Mouse (Mus musculus) skeletal muscle tissue, postnatal 0 days (tissue): ENCODE results near the gene Isca1. TPM values are rescaled to one million over a fixed set of nuclear protein-coding genes. Genes with fewer than 3 reads are reported as not detected.

Source experiments
- polyA plus RNA-seq: library from polyadenylated mRNA; unstranded; fragments of >200 nt; fragmentation: Nextera tagmentation; extraction: Ambion mirVana; gene quantifications from 2 replicates; pipeline ENCODE4 v1.2.1, GENCODE M21; 2015

Isca1 gene
- 188 and 190 TPM in 2 replicates for polyA plus RNA-seq

DNA sequence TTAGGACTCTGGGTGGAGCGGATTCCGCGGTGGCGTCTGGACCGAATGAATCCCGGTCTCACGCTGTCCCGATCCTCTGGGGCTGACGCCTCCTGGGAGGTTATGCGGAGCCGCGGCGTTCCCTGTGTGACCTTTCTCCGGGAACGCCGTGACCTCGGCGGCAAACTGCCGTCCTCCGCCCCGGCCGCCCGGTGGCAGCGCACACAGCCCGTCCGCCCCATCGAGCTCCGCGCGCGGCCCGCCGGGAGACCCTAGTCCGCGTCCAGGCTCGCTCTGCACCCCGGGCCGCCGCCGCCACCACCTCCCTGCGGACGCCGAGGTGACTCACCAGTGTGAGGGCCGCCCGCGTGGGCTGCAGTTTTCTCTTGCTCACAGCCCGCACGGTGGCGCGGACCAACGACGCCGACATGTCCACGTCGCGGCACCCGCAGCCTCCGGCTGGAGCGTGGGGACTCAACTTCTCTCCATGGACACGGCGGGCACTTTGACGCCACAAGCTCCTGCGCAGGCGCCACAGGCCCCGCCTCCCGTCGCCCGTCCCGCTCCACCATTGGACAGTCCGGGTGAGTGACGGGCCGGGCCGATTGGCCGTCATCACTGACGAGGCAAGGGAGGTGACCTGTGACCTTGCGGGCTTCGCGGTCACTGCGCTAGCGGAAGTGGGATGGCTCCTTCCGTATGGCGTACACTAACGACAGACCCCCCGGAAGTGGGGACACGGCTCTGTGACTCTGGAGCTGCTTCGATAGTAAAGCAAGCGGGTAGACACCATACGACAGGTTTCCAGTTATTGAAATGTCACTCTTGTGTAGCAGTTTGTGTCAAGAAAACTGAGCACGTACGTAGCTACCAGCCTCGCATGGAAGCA, at the start of gene Isca1:
TSS of gene Isca1 (minus strand) at position 515 of the 868 bp plus-strand sequence.

DNA sequence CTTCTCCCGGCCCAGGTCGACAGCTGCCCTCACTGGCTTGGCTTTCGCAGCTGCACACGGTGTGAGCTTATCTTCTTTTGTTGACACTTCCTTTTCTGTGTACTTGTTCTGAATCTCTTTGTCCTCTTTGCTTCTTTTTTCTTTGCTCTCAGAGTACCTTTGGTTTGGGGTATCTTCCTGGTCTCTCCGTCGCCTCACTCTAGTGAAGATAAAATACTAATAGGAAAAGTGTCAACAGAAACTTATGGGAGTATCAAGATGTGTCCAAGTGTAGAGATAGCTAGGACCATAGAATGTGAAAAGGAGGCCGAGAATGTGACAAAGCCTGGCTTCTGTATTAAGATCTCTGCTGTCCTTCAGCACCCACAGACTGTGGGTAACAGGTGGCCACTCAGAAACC, 12.5 kb upstream of the Isca1 start, which contains the start of gene Gm49354:
TSS of gene Gm49354 (minus strand) at position 101 of the 400 bp plus-strand sequence.

DNA sequence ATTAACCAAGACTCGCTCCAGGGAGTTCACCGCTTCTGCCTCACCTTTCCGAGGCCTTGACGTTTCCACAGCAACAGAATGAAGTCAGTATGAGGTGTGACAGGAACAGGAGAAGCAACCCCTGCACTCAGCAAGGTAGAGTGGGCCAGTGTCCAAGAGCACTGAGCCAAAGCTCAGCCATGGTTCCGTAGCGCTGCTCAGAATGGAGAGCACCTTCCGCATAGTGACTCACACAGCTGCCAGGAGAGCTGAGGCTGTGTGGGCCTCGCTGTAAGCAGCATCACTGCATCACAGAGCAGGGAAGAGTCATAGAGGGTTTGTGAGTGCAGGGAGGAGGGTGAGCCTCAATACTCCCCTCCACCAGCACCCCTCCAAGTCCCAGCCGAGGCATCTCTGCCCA, 22.9 kb downstream of the Isca1 start, which contains the start of gene 1700014D04Rik:
TSS of gene 1700014D04Rik (minus strand) at position 42 of the 400 bp plus-strand sequence.

DNA sequence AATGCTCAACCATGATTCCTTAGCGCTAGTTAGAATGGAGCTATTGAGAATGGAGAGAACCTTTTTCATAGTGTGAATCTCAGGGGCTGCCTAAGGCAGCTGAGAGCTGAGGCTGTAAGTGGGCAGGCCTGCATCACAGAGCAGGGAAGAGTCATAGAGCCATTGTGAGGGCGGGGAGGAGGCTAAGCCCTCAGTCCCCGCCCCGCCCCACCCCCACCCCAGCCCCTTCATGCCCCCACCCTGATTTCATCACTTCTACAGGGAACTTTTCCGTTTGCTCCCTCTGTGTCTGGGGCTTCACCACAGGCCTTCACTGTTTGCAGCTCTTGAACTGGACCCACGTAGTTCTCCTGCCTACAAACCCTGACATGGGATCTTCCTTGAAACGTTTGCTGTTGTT, 38.0 kb downstream of the Isca1 start, which contains the start of gene Spata31d1d:
TSS of gene Spata31d1d (minus strand) at position 101 of the 400 bp plus-strand sequence.

DNA sequence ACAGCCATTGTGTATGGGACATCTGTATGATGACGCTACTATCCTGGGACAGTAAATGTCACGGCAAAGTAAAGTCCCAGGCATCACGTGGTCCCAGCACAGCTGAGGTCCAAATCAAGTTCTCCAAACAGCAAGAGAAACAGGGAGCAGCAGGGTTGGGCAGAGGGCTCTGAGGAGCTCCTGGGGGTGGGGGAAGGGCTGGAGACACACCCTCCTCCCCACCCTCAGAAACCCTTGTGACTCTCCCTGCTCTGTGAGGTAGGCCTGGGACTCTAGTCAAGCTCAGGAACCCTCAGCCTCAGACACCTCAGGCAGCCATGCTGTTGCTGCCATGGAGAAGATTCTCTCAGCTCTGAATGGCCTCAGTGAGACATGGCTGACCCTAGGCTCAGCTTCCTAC, 57.6 kb downstream of the Isca1 start, which contains the start of gene Spata31d1b:
TSS of gene Spata31d1b (plus strand) at position 301 of the 400 bp plus-strand sequence.

DNA sequence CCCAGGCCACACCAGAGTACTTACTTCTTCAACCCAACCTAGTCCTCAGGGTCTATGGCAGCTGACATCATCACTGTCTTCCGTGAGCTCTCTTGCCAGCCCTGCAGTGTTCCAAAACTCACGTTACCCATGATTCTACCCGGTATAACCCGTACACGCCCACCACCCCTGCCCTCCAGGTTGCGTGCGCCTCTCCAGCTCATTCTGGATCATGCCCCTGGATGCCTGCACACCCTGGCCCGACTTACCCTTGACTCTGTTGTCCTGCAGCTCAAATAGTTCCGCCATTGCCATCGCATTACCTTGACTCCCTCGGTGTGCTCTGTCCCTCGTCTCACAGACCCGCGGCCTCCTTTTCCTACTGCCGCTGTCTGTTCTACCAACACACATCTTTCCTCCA, 59.4 kb downstream of the Isca1 start, which contains the start of gene Spata31d1a:
TSS of gene Spata31d1a (minus strand) at position 101 of the 400 bp plus-strand sequence.

Other genes starting within 250 kb of the Isca1 start
- gene Agtpbp1, start 184.6 kb downstream of the Isca1 start, polyA plus RNA-seq, result 7.2 and 11.4 TPM in 2 replicates
- gene Naa35, start 184.6 kb downstream of the Isca1 start, polyA plus RNA-seq, result 33.9 and 36.4 TPM in 2 replicates
- 12.4 and 13.1 TPM in 2 replicates for gene Golm1, start 94.0 kb downstream of the Isca1 start, polyA plus RNA-seq
- gene 4921517D22Rik, start 75.7 kb downstream of the Isca1 start, polyA plus RNA-seq, result not detected in 2 replicates
- not detected in 2 replicates for gene Spata31d1a, start 59.5 kb downstream of the Isca1 start, polyA plus RNA-seq
- not detected in 2 replicates for gene Spata31d1b, start 57.5 kb downstream of the Isca1 start, polyA plus RNA-seq
- gene Spata31d1d, start 38.1 kb downstream of the Isca1 start, polyA plus RNA-seq, result not detected in 2 replicates
- not detected in 2 replicates for gene 1700014D04Rik, start 23.1 kb downstream of the Isca1 start, polyA plus RNA-seq
- not detected in 2 replicates for gene Gm49354, start 12.4 kb upstream of the Isca1 start, polyA plus RNA-seq
- gene Tut7, start 53.3 kb upstream of the Isca1 start, polyA plus RNA-seq, result 26.7 and 28.3 TPM in 2 replicates